Mouse (Mus musculus): ENCODE measurements around the gene U2af1l4. TPM values are rescaled to one million over a fixed set of nuclear protein-coding genes. Genes with fewer than 3 reads are reported as not detected.
A peak's percentile ranks its signal among the peaks of the same experiment; 100 is the strongest.

Gene U2af1l4
- polyA plus RNA-seq, 1 experiment from 2014 or later, result 73.4 TPM

DNA sequence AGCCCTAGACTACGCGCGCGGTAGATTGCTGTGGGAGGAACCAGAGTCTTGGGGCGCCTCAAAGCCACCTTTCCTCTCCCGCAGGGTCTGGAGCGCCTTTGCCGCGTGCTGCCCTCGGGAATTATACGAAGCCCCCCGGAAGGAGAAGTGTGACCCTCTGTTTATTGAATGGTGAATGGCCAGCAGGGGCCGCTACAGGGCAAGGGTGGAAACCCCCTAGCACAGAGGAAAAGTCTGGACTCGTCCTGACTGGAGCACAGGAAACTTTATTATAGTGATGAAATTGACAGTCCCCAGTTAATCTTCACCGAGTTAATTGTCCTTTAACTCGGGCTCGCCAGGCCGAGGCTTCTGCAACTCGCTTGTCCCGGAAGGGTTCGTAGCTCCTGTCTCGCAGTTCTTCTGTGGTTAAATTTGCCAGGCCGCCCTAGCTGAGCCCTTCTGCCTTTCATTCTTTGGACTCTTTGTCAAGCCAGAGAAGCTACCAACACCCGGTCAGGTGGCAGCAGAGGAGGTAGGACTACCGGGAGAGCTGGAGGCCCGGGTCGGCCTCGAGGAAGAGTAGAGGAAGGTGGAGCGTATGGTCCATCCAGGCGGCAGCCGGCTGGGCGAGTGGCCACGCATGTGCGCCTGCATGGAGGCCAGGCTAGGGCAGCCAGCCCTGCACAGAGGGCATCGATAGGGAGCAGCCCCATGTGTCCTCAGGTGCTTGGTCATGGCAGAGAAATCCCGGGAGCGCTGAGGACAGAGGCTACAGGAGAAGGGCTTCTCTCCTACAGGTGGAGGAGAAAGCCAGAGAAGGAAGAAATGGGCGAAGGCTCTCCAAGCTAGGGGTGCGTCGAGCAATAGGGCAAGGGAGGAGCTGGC is 26.6 kb downstream of the U2af1l4 start:
- H3K9ac ChIP-seq (ENCODE audit: low read length), result peak overlapping the region; percentile 100
- peak overlapping the region; percentile 95 for H3K27ac ChIP-seq (ENCODE audit: low read length)
- peaks cover 15% of the 10 kb centered on the region for H3K4me1 ChIP-seq (ENCODE audit: control insufficient read depth, insufficient read depth, low read length)
- H3K9me3 ChIP-seq (replicated peaks; ENCODE audit: control insufficient read depth, low read length), result no peaks in the 10 kb centered on the region
- H3K36me3 ChIP-seq (ENCODE audit: control insufficient read depth, insufficient read depth, low read length), result peaks cover 18% of the 10 kb centered on the region
- peak overlapping the region; percentile 76 for H3K4me2 ChIP-seq (ENCODE audit: low read depth, low read length)
- 24% methylated on average over 40 of the region's 40 CpGs for WGBS
- H3K27me3 ChIP-seq (ENCODE audit: control insufficient read depth, insufficient read depth, low read length), result no peaks in the 10 kb centered on the region
- peak overlapping the region; percentile 100 for H3K4me3 ChIP-seq (replicated peaks; ENCODE audit: low read length)
- peak; percentile 58 for ATAC-seq (ENCODE audit: insufficient read depth, low FRiP score)

- Histone ChIP-seq H3K4me1 (ENCODE audit: control insufficient read depth, insufficient read depth, low read length) (peaks cover 15% of the 10 kb centered on the region), H3K36me3 (ENCODE audit: control insufficient read depth, insufficient read depth, low read length) (0 out of 2 replicates have a peak, but pooled peaks cover 4% of the 10 kb centered on the region), H3K9ac (ENCODE audit: low read length) (no peak overlapping the region), H3K4me2 (ENCODE audit: low read depth, low read length) (no peak overlapping the region), H3K27ac (ENCODE audit: low read length) (no peak overlapping the region), H3K27me3 (ENCODE audit: control insufficient read depth, insufficient read depth, low read length) (no peaks in the 10 kb centered on the region), H3K9me3 (replicated peaks; ENCODE audit: control insufficient read depth, low read length) (no peaks in the 10 kb centered on the region), H3K4me3 (replicated peaks; ENCODE audit: low read length) (no peak overlapping the region)
- ATAC-seq (ENCODE audit: insufficient read depth, low FRiP score), result no peak
- WGBS, result 83% methylated on average over 9 of the region's 9 CpGs
Observed at GRCm38 (mm10) chr7:30590927-30591604, 28.0 kb downstream of the U2af1l4 start.

DNA sequence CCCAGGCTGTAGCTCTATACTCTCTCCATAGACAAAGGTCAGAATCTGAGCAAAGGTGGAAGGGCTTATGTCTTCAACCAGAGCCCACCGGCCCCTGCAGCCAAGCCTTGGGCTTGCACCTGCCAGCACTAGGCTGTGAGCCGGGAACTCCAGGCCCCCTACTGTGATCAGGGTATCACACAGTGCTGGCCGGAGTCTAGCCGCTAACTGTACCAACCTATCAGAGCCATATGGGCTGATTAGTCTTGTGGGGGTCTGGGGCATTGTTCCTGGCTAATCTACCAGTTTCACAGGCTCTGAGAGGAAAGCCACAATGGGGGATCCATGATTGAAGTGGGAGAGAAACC is 28.5 kb downstream of the U2af1l4 start:
- H3K9me3 ChIP-seq (replicated peaks; ENCODE audit: control insufficient read depth, low read length), result no peaks in the 10 kb centered on the region
- no peak for ATAC-seq (ENCODE audit: insufficient read depth, low FRiP score)
- 72% methylated on average over 4 of the region's 4 CpGs for WGBS
- H3K27me3 ChIP-seq (ENCODE audit: control insufficient read depth, insufficient read depth, low read length), result no peaks in the 10 kb centered on the region
- no peaks in the 10 kb centered on the region for H3K36me3 ChIP-seq (ENCODE audit: control insufficient read depth, insufficient read depth, low read length)
- no peak overlapping the region for H3K4me3 ChIP-seq (replicated peaks; ENCODE audit: low read length)
- no peak overlapping the region for H3K9ac ChIP-seq (ENCODE audit: low read length)
- H3K4me2 ChIP-seq (ENCODE audit: low read depth, low read length), result no peak overlapping the region
- H3K27ac ChIP-seq (ENCODE audit: low read length), result no peak overlapping the region
- H3K4me1 ChIP-seq (ENCODE audit: control insufficient read depth, insufficient read depth, low read length), result peaks cover 15% of the 10 kb centered on the region

- Histone ChIP-seq H3K9me3 (replicated peaks; ENCODE audit: control insufficient read depth, low read length) (no peaks in the 10 kb centered on the region), H3K36me3 (ENCODE audit: control insufficient read depth, insufficient read depth, low read length) (no peaks in the 10 kb centered on the region), H3K4me2 (ENCODE audit: low read depth, low read length) (no peak overlapping the region), H3K27me3 (ENCODE audit: control insufficient read depth, insufficient read depth, low read length) (no peaks in the 10 kb centered on the region), H3K9ac (ENCODE audit: low read length) (no peak overlapping the region), H3K4me3 (replicated peaks; ENCODE audit: low read length) (no peak overlapping the region), H3K4me1 (ENCODE audit: control insufficient read depth, insufficient read depth, low read length) (peaks cover 4% of the 10 kb centered on the region; the same call in 1 of the 2 replicates), H3K27ac (ENCODE audit: low read length) (no peak overlapping the region)
- 46% methylated on average over 5 of the region's 5 CpGs for WGBS
- no peak for ATAC-seq (ENCODE audit: insufficient read depth, low FRiP score)
Observed at GRCm38 (mm10) chr7:30592772-30593423, 29.8 kb downstream of the U2af1l4 start.

GRCm38 (mm10) chr7:30593579-30594509 is 30.7 kb downstream of the U2af1l4 start:
- Histone ChIP-seq H3K4me1 (ENCODE audit: control insufficient read depth, insufficient read depth, low read length) (peaks cover 4% of the 10 kb centered on the region; the same call in 1 of the 2 replicates), H3K4me2 (ENCODE audit: low read depth, low read length) (no peak overlapping the region), H3K27ac (ENCODE audit: low read length) (no peak overlapping the region), H3K9me3 (replicated peaks; ENCODE audit: control insufficient read depth, low read length) (no peaks in the 10 kb centered on the region), H3K27me3 (ENCODE audit: control insufficient read depth, insufficient read depth, low read length) (no peaks in the 10 kb centered on the region), H3K9ac (ENCODE audit: low read length) (no peak overlapping the region), H3K36me3 (ENCODE audit: control insufficient read depth, insufficient read depth, low read length) (no peaks in the 10 kb centered on the region), H3K4me3 (replicated peaks; ENCODE audit: low read length) (no peak overlapping the region)
- no peak for ATAC-seq (ENCODE audit: insufficient read depth, low FRiP score)
- WGBS, result 67% methylated on average over 10 of the region's 10 CpGs

DNA sequence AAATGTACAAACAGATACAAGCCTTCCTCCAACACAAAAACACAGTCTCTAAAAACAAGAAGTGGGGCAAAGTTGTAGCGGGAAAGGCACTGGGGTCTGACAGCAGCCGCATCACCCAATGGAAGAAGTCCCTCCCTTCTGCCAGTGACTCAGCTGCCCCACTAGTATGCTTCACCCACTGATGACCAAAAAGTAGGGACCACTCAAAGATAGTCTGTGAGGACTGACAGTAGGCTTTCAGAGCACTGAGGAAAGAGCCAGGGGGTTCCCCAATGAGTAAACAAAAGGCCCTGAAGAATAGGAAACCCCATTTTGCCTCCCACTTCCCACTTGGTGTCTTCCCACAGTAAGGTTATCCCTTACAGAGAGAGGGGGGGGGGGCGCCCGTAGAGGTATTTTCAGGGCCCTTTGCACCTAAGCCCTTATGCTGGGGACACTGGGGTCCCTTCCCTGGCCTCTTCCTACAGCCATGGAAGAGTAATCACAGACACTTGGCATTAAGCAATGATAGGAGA is 31.5 kb downstream of the U2af1l4 start:
- Histone ChIP-seq H3K4me1 (ENCODE audit: control insufficient read depth, insufficient read depth, low read length) (peaks cover 3% of the 10 kb centered on the region; the same call in 1 of the 2 replicates), H3K36me3 (ENCODE audit: control insufficient read depth, insufficient read depth, low read length) (no peaks in the 10 kb centered on the region), H3K4me2 (ENCODE audit: low read depth, low read length) (no peak overlapping the region), H3K27me3 (ENCODE audit: control insufficient read depth, insufficient read depth, low read length) (no peaks in the 10 kb centered on the region), H3K9me3 (replicated peaks; ENCODE audit: control insufficient read depth, low read length) (no peaks in the 10 kb centered on the region), H3K27ac (ENCODE audit: low read length) (no peak overlapping the region), H3K4me3 (replicated peaks; ENCODE audit: low read length) (no peak overlapping the region), H3K9ac (ENCODE audit: low read length) (no peak overlapping the region)
- ATAC-seq (ENCODE audit: insufficient read depth, low FRiP score), result no peak
- WGBS, result 67% methylated on average over 4 of the region's 4 CpGs

GRCm38 (mm10) chr7:30596093-30596492 is 33.0 kb downstream of the U2af1l4 start:
- no peaks in the 10 kb centered on the region for H3K36me3 ChIP-seq (ENCODE audit: control insufficient read depth, insufficient read depth, low read length)
- peaks cover 9% of the 10 kb centered on the region; the same call in 1 of the 2 replicates for H3K4me1 ChIP-seq (ENCODE audit: control insufficient read depth, insufficient read depth, low read length)
- H3K9me3 ChIP-seq (replicated peaks; ENCODE audit: control insufficient read depth, low read length), result no peaks in the 10 kb centered on the region
- no peak overlapping the region for H3K27ac ChIP-seq (ENCODE audit: low read length)
- H3K9ac ChIP-seq (ENCODE audit: low read length), result no peak overlapping the region
- no peak overlapping the region for H3K4me2 ChIP-seq (ENCODE audit: low read depth, low read length)
- WGBS, result 73% methylated on average over 5 of the region's 5 CpGs
- no peak for ATAC-seq (ENCODE audit: insufficient read depth, low FRiP score)
- no peak overlapping the region for H3K4me3 ChIP-seq (replicated peaks; ENCODE audit: low read length)
- no peaks in the 10 kb centered on the region for H3K27me3 ChIP-seq (ENCODE audit: control insufficient read depth, insufficient read depth, low read length)

- H3K36me3 ChIP-seq (ENCODE audit: control insufficient read depth, insufficient read depth, low read length), result no peaks in the 10 kb centered on the region
- no peaks in the 10 kb centered on the region for H3K9me3 ChIP-seq (replicated peaks; ENCODE audit: control insufficient read depth, low read length)
- WGBS, result 65% methylated on average over 5 of the region's 5 CpGs
- H3K4me1 ChIP-seq (ENCODE audit: control insufficient read depth, insufficient read depth, low read length), result peaks cover 10% of the 10 kb centered on the region; the same call in 1 of the 2 replicates
- no peak overlapping the region for H3K27ac ChIP-seq (ENCODE audit: low read length)
- no peak overlapping the region for H3K4me3 ChIP-seq (replicated peaks; ENCODE audit: low read length)
- no peak for ATAC-seq (ENCODE audit: insufficient read depth, low FRiP score)
- H3K4me2 ChIP-seq (ENCODE audit: low read depth, low read length), result no peak overlapping the region
- H3K27me3 ChIP-seq (ENCODE audit: control insufficient read depth, insufficient read depth, low read length), result no peaks in the 10 kb centered on the region
- H3K9ac ChIP-seq (ENCODE audit: low read length), result no peak overlapping the region
Observed at GRCm38 (mm10) chr7:30596811-30597210, 33.7 kb downstream of the U2af1l4 start.
